Mouse (Mus musculus) adrenal gland, adult (tissue): Measurements from ENCODE around the gene Prkce.

Experiments
- DNase-seq, 2 experiments: peaks; one replicate each; pipeline ENCODE4 v3.0.0; 2022 to 2023; ENCODE audit warnings: low spot score in 1 of 2; ENCODE audit not compliant: inconsistent age in 2 of 2

The Prkce gene

DNA sequence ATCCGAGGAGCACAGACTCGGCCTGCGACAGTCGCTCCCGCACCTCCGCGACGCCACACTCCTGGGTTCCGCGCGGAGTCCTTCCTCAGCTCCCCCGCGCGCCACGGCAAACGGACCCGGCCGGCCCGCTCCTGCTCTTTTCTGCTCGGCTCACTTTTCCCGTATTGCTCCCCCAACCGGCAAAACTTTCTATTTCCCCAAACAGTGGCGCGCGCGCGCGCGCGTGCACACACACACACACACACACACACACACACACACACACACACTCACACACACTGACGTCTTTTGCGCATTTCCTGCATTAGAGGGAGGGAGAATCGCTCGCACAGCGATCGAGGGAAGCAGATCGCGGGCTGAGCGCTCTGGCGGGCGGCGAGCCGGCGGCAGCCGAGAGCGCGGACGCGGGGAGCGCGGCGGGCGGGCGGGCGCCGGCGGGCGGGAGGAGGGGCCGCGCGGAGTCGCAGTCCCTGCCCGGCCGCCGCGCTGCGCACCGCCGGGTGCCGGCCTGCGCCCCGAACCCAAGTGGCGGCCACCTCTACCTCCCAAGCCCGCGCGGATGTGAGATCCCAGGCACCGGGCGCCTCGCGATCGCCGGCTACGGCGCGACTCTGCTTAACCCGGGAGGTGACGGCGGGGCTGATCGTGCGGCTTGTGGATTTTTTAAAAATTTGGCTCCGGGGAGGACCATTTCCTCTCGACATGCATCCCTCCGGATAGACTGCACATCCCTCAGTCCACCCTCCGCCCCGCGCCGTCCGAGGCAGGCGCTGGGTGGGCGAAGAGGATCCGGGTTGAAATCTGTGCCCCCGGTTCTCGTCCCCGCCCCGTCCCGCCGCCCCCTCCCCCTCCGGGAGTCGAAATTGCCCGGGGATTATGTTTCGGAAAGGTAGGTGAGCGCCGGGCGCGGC is at the start of gene Prkce:
Gene Prkce, plus strand, starts transcription at position 466 of the 911 bp plus-strand sequence.
- DNase-seq, result peak; percentile 87 to 96

DNA sequence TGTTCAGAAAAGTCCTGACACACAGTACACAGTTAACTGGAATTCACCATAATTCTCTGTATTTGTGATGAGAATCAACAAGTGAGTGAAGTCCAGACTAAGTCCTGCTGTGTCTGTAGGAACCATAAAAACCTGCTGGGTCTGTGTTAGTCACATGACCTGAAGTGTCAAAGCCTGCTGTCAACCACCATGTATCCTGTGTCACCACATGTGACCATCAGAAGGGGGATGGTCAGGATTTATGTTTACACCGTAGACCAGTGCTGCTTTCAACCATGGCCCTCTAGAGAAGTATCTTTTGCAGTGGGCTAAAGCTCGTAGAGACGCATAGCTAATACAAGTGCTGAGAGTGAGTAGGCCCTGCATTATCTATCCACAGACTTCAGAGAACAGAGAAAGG is 44.4 kb upstream of the Prkce start:
- no peak for DNase-seq

DNA sequence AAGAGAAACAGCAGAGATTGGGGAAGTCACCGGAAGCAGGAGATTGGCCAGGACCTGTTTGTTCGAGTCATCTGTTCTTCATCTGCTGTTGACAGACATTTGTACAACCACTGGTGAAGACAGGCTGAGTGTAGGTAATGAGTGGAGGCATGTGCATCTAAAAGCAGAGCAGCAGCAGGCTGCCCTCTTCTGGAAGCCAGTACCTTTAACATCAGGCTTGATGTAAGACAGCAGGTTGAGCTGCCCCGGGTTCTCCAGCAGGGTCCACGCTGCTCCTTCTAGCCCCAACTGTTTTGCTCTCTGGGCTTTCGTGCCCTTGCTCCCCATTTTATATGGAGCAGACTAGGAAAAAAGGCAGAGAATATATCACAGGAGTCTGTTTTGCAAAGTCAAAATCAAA is 41.7 kb upstream of the Prkce start:
- no peak for DNase-seq

DNA sequence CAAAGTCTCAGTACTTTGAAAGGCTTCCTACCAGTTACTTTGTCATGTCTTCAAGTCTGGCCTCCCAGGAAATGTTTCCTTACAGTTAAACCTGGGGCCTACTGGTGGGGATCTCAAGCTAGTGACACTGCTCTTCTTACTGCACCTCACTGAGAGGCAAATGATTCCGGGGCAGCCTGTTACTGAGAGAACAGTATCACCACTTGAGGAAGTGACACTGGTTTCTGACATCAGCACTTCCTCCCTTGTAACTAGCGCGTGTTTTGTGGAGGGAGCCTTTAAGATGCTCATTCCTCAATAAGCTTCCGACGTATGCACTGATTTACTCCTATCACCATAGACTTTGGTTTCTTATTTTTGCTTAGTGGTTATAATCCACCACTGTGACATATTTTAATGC is 39.4 kb upstream of the Prkce start:
- DNase-seq, result no peak

DNA sequence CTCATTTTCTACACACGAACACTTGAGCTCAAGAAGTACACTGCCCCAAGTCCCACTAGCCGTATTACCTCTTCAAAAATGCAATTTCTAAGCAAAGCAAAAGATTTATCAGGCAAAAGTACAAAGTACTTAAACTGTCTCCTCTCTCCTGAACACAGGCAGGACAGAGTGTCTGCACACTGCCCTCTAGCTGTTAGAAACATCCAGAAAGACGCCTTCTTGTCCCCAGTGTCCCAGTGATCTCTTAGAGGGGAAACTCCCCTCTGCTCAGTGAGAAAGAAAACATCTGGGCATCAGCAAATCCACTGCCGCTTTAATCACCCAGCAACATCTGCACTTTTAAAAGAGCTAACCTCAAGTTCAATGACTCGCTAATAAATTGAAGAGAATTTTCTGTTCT is 35.1 kb upstream of the Prkce start:
- DNase-seq, result peak in 1 of 2 experiments; percentile 52

DNA sequence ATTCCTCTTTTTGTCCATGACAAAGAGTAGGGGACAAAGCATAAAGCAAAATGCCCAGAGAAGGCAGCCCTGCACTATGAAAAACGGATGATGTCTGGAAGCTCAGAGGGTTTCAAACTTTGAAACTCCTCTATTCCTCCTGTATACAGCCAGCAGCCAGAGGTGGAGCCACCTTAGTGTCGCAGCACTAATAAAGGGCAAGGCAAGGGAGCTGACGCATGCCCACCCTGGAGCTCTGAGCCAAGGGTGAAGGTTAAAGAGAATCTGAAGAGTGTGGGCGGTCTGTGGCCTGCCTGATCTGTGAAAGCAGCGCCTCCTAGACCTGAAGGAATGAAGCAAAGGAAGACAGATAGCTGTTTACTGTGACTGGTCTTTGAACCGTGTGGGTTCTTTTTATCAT is 33.1 kb upstream of the Prkce start:
- DNase-seq, result peak; percentile 61 to 74

DNA sequence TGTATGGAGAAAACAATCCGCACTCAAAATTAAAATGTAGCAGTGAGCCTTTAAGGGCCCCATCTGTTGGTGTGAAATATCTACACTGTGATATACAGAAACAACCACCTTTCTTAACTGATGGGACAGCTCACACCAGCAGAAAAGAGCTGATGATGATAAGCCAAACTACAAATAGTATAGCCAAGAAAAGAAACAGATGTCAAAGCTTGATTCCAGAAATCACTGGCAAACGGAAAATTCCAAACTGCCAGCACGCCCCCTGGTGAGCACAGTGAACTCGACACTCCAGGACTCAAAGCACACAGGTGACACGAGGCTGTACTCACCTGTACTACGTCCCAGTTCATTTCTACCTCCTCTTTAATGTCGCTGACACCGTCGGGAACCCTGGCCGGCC is 31.8 kb upstream of the Prkce start:
- DNase-seq, result no peak

DNA sequence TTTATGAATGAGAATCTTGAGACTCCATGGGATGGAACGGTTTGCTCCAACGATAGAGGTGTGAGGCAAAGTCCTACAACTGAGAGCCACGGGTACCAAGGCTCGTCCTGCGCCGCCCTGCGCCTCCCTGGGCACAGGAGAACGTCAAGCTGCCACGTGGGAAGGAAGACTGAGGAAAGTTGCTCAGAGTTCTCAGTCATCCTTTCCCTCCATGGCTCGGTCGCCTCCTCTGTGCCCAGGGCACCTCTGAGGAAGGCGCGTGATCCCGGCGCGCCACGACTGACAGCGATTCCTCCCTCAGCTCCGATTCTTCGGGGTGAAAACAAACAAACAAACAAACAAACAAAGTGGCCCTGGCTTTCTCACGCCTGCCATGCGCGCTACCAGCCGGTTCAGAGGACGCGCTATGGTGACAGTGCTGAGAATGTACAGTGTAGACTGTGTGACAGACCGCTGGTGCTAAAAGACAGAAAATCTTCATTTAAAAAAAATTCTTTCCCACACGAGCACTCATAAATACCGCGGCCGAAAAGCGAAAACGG is 23.0 kb upstream of the Prkce start:
- peak in 1 of 2 experiments; percentile 51 for DNase-seq

DNA sequence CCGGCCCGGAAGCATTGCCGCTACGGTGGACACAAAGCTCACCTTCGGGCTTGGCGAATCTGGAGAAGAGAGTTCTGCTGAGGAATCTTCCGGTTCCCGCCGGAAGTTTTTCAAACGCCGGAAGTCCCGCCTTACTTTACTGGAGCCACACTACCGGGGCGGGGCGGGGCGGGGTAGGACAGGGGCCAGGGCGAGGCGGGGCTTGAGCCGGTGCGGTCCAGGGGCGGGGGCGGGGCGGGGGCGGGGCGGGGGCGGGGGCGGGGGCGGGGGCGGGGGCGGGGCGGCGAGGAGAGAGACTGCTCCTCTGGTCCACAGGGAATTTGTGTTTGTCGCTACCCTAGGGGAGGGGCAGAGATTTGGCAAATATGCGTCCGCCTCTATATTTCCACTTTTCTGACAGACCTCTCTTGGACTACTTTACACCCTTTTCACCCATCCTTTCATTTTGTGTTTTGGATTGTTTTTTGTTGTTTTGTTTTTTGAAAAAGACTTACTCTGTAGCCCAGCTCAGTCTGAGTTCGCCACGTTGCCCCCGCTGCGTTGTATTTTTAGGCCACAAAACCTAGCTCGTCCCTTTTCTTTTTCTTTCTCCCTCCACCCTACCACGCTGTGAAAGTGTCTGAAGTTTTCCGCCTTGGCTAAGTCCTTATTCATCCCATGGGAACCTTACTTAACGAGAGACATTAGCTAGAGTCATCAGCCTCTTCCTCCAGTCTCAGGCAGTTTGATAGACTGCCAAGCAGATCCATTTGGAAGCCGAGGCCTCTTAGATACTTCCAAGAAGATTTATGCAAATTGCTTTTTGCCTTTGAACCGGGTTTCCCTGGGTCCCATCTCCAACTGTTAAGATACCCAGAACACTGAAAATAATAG is 22.3 kb upstream of the Prkce start, which contains the start of gene Srbd1:
Gene Srbd1, minus strand, starts transcription at position 97 of the 873 bp plus-strand sequence.
- peak; percentile 91 to 98 for DNase-seq

DNA sequence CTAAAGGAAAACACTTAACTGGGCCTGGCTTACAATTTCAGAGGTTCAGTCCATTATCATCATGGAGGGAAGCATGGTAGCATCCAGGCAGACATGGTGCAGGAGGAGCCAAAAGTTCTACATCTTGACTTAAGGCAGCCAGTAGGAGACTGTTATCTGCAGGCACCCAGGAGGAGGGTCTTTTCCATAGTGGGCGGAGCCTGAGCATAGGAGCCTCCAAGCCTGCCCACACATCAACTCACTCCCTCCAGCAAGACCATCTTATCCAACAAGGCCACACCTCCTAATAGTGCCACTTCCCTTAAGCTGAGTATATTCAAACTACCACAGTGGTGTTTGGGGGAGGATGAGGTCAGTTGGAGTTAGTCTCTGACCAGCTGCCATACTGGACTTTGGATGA is 17.9 kb upstream of the Prkce start:
- no peak for DNase-seq

DNA sequence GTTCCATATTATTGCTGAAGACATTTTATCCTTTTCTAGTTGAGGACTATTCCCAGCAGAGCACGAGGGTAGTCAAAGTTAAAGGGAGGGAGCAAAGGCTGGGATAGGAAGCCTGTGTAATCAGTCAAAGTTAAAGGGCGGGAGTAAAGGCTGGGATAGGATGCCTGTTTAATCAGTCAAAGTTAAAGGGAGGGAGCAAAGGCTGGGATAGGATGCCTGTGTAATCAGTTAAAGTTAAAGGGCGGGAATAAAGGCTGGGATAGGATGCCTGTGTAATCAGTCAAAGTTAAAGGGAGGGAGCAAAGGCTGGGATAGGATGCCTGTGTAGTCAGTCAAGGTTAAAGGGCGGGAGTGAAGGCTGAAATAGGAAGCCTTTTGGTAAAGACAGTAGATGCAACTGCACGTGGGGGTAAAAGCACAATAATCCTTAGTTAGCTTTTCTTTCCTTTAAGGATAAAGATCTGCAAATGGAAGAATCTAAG is 16.7 kb upstream of the Prkce start:
- peak; percentile 76 to 89 for DNase-seq

DNA sequence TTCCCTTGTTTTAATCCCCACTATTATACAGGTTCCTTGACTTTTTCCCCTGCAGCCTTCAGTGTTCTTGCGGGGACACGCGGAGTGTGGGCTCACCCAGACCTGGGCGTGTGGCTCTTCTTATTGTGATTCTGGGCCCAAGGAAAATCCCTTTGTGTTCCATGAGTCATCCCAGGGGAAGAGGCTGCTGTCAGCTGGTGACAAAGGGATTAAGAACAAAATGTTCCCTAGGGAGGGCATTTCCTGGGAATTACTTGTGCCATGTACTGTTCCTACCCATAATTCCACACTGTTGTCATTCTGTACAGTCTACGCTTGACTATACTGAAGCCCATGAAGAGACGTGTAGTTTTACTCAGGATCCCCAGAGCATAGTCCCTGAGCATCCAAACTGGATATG is 10.6 kb upstream of the Prkce start:
- peak in 1 of 2 experiments; percentile 54 for DNase-seq

DNA sequence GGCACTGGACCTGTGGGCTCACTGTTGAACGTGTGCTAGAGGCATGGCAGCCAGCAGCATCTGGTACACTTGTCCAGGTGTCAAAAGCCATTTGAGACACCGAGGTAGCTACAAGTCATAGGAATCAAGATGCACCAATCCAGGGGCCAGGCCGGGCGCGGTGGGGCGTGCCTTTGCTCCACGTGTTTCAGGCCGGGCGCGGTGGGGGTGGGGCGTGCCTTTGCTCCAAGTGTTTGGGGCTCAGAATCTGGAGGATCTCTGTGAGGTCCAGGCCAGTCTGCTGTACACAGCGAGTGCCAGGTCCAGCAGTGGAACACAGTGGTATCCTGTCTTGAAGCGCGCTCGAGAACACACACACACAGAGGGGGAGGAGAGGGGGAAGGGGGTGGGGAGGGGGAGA is 4.9 kb upstream of the Prkce start:
- DNase-seq, result no peak

DNA sequence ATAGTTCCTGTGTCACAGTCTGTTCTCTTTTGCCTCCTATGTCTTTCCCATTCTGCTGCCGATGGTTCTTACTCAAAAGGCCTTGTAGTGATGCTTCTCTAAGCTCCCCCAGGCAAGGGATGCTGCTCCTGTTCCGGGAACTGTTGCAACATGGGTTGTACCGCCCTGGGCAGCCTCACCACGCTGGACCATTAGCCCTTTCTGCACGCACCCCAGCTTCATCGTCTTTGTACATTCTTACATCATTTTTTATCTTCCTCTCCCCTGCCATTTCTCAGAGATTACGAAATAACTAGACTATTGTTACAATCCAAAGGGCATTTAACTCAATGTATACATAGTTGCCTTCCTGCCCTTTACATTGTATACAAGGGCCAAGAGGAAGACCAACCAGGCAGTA is 3.2 kb upstream of the Prkce start:
- no peak for DNase-seq

DNA sequence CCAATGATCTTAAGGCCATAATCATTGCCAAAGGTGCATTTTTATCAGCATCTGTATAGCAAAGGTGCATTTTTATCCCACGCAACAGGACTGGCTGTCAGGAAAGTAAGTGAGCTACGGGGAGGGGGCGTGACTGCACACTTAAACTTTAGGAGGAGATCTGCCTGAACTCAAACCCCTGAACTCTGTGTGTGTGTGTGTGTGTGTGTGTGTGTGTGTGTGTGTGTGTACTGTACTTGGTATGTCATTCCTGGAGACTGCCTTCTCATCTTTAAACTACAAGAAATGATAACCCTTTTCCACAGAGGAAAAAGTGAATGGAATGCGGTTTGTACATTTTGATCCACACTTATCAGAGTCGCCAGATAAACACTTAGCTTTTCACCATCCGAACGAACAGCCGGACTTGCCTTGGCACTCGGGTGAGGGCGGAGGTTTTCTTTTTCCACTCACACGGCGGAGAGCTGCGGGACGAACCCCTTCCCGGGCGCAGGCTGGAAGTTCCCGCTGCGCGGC is 1.5 kb upstream of the Prkce start:
- DNase-seq, result no peak

DNA sequence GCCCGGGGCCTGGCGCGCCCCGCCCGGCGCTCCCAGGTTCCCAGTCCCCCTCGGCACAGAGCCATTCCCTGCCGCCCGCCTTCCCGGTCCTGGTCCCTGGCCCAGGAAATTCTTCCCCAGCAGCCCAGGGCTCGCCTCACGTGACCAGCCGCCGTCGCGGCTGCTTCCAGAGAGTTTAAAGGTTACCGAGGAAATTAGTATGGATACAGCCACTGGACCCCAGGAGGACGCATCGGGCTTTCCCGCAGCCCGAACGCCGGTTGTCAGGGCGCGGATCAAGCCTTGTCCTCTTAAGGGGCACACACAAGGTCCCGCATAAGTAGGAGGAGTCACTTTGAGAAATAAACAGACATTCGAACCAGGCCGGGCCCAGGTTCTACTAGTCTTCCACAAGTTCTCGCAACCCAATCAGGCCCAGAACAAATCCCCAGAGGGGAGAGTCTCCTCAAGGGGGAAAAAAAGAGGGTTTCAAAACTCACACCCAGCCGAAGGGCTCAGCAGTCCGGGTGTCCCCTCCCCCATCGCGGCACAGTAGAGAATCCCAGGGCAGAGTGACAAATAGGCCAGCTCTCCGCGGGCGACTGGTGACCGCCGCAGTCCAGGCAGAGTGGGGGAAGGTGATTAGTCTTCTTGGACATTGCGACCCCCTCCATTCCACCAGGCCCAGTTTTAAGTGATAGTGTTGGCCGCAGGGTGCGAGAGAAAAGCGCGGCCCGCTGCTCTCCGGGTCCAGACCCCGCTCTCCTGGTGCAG is 842 bp upstream of the Prkce start:
- peak; percentile 88 to 96 for DNase-seq

DNA sequence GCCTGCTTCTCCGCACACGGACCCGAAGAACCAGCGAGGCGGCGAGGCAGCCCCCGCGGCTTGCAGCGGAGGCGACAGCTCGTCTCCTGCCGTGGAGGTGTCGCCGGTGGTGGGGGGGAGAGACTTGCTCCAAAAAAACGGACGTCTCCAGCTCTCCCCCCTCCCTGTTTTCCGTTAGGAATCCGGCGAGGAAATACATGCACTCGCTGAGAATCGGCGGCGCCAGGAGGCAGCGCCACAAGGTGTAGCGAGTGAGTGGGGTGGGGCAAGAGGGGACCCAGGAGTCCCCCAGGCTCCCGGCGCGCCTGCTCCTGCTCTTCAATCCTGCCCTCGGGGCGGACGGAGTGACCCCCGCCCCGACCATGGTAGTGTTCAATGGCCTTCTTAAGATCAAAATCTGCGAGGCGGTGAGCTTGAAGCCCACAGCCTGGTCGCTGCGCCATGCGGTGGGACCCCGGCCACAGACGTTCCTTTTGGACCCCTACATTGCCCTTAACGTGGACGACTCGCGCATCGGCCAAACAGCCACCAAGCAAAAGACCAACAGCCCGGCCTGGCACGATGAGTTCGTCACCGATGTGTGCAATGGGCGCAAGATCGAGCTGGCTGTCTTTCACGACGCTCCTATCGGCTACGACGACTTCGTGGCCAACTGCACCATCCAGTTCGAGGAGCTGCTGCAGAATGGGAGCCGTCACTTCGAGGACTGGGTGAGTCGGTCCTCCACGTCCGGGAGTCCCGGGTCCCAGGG is 821 bp downstream of the Prkce start:
- peak; percentile 53 to 84 for DNase-seq

DNA sequence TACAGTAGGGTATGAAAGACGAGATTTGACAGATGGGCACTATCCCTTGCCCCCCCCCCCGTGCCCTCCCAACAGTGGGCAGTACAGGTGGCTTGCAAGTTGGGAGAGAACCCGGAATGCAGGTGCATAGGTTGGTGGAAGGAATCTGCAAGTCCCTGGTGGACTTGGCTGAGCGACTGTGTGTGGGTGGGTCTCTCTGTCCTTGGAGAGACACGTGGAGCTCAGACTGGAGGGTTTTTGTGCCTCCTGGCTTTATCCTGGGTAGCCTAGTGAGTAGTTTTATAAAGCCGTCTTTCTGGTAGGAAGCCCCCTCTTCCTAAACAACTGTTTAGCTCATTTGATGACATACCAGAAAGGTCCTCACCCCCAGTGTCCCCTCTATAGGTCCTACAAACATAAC is 1.5 kb downstream of the Prkce start:
- peak in 1 of 2 experiments; percentile 55 for DNase-seq

DNA sequence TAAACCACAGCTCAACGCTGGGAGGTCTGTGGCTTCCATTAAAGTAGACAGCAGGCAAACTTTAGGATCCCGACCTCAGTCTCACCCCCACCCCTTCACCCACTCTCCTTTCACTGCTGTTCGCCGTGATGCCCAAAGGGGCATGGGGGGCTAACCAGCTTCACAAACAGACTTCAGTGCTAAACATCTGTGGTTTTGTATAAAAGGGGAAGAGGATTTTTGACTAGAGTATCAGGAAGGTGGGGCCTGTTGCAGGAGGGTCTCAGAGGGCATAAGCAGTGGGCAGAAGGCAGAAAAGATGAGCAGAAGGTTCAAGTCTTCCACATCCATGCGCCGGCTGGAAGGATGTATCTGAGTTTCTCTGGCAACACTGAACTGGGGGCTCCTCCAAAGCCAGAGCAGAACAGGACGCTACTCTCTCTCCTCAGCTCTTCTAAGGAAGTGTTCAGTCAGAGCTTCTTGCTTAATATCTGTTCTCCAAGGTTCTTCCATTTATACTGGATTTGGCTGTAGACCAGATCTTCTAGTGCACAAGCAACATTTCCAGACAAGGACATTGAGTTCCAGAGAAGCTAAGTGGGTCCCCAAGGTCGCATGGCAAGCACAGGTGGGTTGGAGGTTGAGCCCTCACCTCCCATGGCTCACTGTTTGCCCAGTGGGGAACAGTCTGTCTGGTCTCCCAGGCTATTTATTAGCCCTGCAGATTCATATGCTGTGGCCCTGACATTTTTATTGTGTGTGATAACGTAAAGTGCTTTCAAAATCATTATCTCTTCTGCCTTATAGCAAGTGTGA is 2.8 kb downstream of the Prkce start:
- DNase-seq, result peak; percentile 42 to 82
